Mouse (Mus musculus) neural tube, embryonic 11.5 days (tissue): ENCODE results near the gene Calm4. TPM values are rescaled to one million over a fixed set of nuclear protein-coding genes. Genes with fewer than 3 reads are reported as not detected.
"Not testable (repeated sequence)": the region's sequence is repeated elsewhere in the genome, so short reads cannot be mapped to it uniquely, and the experiment has no call there.

Experiments used
- ATAC-seq: fragments of 200-750 bp; cut with Nextera tagmentation; 2 replicates; pipeline ENCODE4 v1.8.0; 2017; ENCODE audit warnings: moderate number of reproducible peaks, mild to moderate bottlenecking, moderate TSS enrichment, moderate library complexity; ENCODE audit not compliant: insufficient read depth, low FRiP score, low TSS enrichment
- DNase-seq: peaks from one replicate; pipeline ENCODE4 v3.0.0-alpha.2; 2015; ENCODE audit warnings: low spot score
- H3K27ac ChIP-seq: fragments of 300-500 bp; sonication (generic); 2 replicates; pipeline ENCODE4 v1.5.1; 2014; ENCODE audit warnings: low read depth, mild to moderate bottlenecking, low read length
- H3K27me3 ChIP-seq: fragments of 300-500 bp; sonication (generic); 2 replicates; pipeline ENCODE4 v1.6.1; 2014; ENCODE audit warnings: mild to moderate bottlenecking, low read length, mixed read lengths; ENCODE audit not compliant: control insufficient read depth, insufficient read depth
- H3K36me3 ChIP-seq: fragments of 300-500 bp; sonication (generic); 2 replicates; pipeline ENCODE4 v1.6.1; 2014; ENCODE audit warnings: mild to moderate bottlenecking, low read length, moderate library complexity, mixed read lengths; ENCODE audit not compliant: control insufficient read depth, insufficient read depth
- H3K4me1 ChIP-seq: fragments of 300-500 bp; sonication (generic); 2 replicates; pipeline ENCODE4 v1.6.1; 2014; ENCODE audit warnings: low read length, mixed read lengths; ENCODE audit not compliant: control insufficient read depth, insufficient read depth
- H3K4me2 ChIP-seq: fragments of 300-500 bp; sonication (generic); 2 replicates; pipeline ENCODE4 v1.6.1; 2014; ENCODE audit warnings: low read depth, mild to moderate bottlenecking, moderate library complexity
- H3K4me3 ChIP-seq: fragments of 300-500 bp; sonication (generic); 2 replicates; pipeline ENCODE4 v1.5.1; 2014; ENCODE audit warnings: low read depth, low read length
- H3K9ac ChIP-seq: fragments of 300-500 bp; sonication (generic); 2 replicates; pipeline ENCODE4 v1.6.1; 2014; ENCODE audit warnings: mild to moderate bottlenecking, low read length
- H3K9me3 ChIP-seq: fragments of 300-500 bp; sonication (generic); 2 replicates; pipeline ENCODE4 v1.6.1; 2016; ENCODE audit warnings: low read length; ENCODE audit not compliant: control insufficient read depth
- WGBS: fragments of 180-500 bp; shearing (Covaris S2); extraction: QIAGEN DNeasy Blood & Tissue Kit; methylation state at CpG from one replicate; pipeline ENCODE4 v1.1.7; 2014; 5-methylcytosine and 5-hydroxymethylcytosine counted together
- polyA plus RNA-seq: library from polyadenylated mRNA; unstranded; fragments of >200 nt; fragmentation: Nextera tagmentation; extraction: Ambion mirVana; gene quantifications from 2 replicates; pipeline ENCODE4 v1.2.1, GENCODE M21; 2014

Gene Calm4
- polyA plus RNA-seq, 1 experiment from 2014 or later, result not detected

DNA sequence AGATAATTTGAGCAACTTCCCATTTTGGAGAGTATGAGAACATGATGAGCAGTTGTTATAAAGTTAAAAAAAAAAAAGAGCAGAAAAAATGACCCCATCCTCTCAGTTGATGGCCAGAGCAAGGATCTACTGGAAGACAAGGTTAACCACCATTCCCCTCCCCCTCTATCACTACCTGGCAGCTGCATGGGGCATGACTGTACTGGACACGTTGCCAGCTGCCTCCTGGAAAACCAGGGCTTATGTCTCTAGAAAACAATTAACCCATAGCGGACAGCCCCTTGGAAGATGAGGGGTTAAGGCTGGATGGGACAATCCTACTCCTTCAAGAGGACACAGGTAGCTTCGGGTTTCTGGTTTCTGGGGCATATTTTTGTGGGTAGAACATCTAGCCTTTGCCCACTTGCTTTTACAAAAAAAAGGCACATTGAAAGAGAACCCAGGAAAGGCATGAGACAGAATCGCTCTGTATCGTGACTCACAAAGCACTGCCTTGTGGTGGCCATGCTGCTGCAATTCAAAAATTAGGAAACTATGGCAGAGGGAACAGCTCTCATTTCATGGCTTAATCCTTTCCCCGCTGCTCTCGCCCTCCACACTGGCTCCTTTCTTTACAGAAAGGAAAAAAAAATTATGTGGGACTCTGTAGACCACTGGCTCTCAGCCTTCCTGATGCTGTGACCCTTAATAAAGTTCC lies 30.3 kb upstream of the Calm4 start:
- H3K4me1 ChIP-seq, result no peaks in the 10 kb centered on the region
- DNase-seq (no peak), ATAC-seq (no peak)
- no peak overlapping the region for H3K27ac ChIP-seq
- no peaks in the 10 kb centered on the region for H3K27me3 ChIP-seq
- H3K9ac ChIP-seq, result no peak overlapping the region
- WGBS, result 85% methylated on average over 7 of the region's 7 CpGs
- H3K4me3 ChIP-seq, result no peak overlapping the region
- H3K4me2 ChIP-seq, result no peak overlapping the region
- no peaks in the 10 kb centered on the region for H3K36me3 ChIP-seq
- no peaks in the 10 kb centered on the region for H3K9me3 ChIP-seq

DNA sequence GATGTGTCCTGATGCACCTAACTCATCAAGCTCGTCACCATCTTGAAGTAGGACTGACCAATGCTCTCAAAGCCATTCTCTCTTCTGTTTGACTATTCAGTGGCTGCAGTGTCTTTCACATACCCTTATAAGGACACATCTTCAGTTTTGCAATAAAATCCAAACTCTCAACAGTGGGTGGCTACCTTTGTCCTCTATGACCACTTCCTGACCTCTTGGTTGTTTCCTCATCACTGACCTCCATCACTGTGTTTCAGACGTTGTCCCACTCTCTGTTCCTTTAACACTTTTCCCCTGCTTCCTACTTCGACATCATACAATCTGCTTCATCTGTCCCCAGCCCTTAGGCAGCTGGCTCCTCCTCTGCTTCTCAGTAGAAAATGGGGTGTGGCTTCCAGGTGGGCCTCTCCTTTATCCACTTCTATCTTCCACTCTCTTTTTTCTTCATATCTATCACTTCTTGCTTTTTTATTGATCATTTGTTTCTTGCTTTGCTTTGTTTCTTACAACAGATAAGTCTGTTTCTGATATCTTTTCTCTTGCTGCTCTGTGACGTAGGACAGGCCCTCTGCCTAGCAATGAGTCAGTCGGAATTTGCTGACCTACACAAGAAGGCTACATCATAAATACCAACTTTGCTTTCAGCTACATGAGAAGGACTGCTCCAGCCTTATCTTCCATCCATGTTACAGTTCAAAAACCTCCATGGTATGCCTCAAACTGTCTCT lies 19.4 kb upstream of the Calm4 start:
- no peaks in the 10 kb centered on the region for H3K9me3 ChIP-seq
- no peak for ATAC-seq
- 82% methylated on average over 5 of the region's 5 CpGs for WGBS

GRCm38 (mm10) chr13:3818740-3819076 lies 18.8 kb upstream of the Calm4 start:
- 92% methylated on average over 2 of the region's 2 CpGs for WGBS

More for the DNA sequence above, 19.4 kb upstream of the Calm4 start:
- H3K4me3 ChIP-seq, result no peak overlapping the region
- no peak overlapping the region for H3K9ac ChIP-seq
- H3K27me3 ChIP-seq, result no peaks in the 10 kb centered on the region
- H3K4me2 ChIP-seq, result no peak overlapping the region
- H3K4me1 ChIP-seq, result no peaks in the 10 kb centered on the region
- no peak for DNase-seq
- no peak overlapping the region for H3K27ac ChIP-seq
- H3K36me3 ChIP-seq, result no peaks in the 10 kb centered on the region

GRCm38 (mm10) chr13:3822105-3822504 lies 15.5 kb upstream of the Calm4 start:
- ATAC-seq (no peak), DNase-seq (no peak)
- Histone ChIP-seq H3K9ac (no peak overlapping the region), H3K27ac (no peak overlapping the region), H3K4me2 (no peak overlapping the region), H3K4me3 (no peak overlapping the region), H3K9me3 (no peaks in the 10 kb centered on the region), H3K27me3 (no peaks in the 10 kb centered on the region), H3K4me1 (no peaks in the 10 kb centered on the region), H3K36me3 (no peaks in the 10 kb centered on the region)
- WGBS, result 69% methylated on average over 4 of the region's 4 CpGs

More at GRCm38 (mm10) chr13:3818740-3819076, 18.8 kb upstream of the Calm4 start:
- Histone ChIP-seq H3K9ac (no peak overlapping the region), H3K36me3 (no peaks in the 10 kb centered on the region), H3K9me3 (no peaks in the 10 kb centered on the region), H3K27me3 (no peaks in the 10 kb centered on the region), H3K4me3 (no peak overlapping the region), H3K4me1 (no peaks in the 10 kb centered on the region), H3K4me2 (no peak overlapping the region), H3K27ac (no peak overlapping the region)
- ATAC-seq (no peak), DNase-seq (no peak)

DNA sequence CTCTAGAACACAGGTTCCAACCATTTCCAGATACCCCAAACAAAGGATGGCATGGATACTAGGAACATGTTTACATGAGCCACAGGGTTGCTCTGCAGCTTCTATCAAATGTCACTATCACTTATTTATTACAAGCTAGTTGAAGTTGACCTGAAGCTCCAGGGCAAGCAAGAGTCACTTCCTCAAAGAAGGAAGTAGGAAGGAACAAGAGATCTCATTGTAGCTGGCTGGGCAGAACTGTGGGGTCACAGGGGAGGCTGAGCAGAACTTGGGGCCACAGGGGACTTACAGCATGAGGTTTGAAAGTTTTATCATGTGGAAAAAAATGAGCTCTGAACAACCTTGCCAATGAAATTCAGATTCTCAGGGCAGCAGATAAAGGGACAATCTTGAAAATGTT lies 11.8 kb upstream of the Calm4 start:
- ATAC-seq (no peak), DNase-seq (no peak)
- Histone ChIP-seq H3K4me2 (no peak overlapping the region), H3K27me3 (no peaks in the 10 kb centered on the region), H3K36me3 (no peaks in the 10 kb centered on the region), H3K9me3 (no peaks in the 10 kb centered on the region), H3K27ac (no peak overlapping the region), H3K4me3 (no peak overlapping the region), H3K9ac (no peak overlapping the region), H3K4me1 (no peaks in the 10 kb centered on the region)

DNA sequence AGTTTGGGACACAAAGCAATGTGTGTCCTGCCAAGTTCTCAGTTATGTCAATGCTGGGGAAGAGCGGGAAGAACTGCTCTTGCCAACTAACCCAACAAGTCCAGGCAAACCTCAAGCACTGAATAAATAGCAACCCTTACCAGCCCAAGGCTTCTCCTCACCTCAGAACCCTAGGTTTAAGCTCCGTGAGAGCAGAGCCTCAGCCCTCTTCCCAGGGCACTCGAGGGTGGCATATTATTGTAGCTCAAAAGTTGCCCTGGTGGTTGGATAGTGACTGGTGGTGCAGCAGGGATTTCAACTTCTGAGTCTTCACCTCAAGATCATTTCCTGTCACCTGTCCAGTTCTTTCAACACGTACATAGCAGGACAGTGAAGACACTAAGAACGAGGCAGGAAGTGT lies 6.0 kb upstream of the Calm4 start:
- no peak overlapping the region for H3K4me3 ChIP-seq
- no peaks in the 10 kb centered on the region for H3K4me1 ChIP-seq
- H3K36me3 ChIP-seq, result no peaks in the 10 kb centered on the region
- ATAC-seq (no peak), DNase-seq (no peak)
- H3K27me3 ChIP-seq, result no peaks in the 10 kb centered on the region
- no peak overlapping the region for H3K4me2 ChIP-seq
- H3K9me3 ChIP-seq, result no peaks in the 10 kb centered on the region
- H3K9ac ChIP-seq, result no peak overlapping the region
- WGBS, result 78% methylated on average over 5 of the region's 5 CpGs
- H3K27ac ChIP-seq, result no peak overlapping the region

- no peak overlapping the region for H3K9ac ChIP-seq
- ATAC-seq (no peak), DNase-seq (no peak)
- H3K27ac ChIP-seq, result no peak overlapping the region
- H3K9me3 ChIP-seq, result no peaks in the 10 kb centered on the region
- H3K27me3 ChIP-seq, result no peaks in the 10 kb centered on the region
- 56% methylated on average over 1 of the region's 1 CpGs for WGBS
- H3K4me1 ChIP-seq, result no peaks in the 10 kb centered on the region
- H3K4me2 ChIP-seq, result no peak overlapping the region
- H3K36me3 ChIP-seq, result no peaks in the 10 kb centered on the region
- H3K4me3 ChIP-seq, result no peak overlapping the region
Observed at GRCm38 (mm10) chr13:3831994-3832393, 5.6 kb upstream of the Calm4 start.

GRCm38 (mm10) chr13:3832450-3832849 lies 5.1 kb upstream of the Calm4 start:
- DNase-seq (no peak), ATAC-seq (no peak)
- no peaks in the 10 kb centered on the region for H3K4me1 ChIP-seq
- H3K27me3 ChIP-seq, result no peaks in the 10 kb centered on the region
- no peak overlapping the region for H3K9ac ChIP-seq
- H3K4me2 ChIP-seq, result no peak overlapping the region
- no peak overlapping the region for H3K4me3 ChIP-seq
- H3K9me3 ChIP-seq, result no peaks in the 10 kb centered on the region
- WGBS, result 71% methylated on average over 2 of the region's 2 CpGs
- H3K27ac ChIP-seq, result no peak overlapping the region
- H3K36me3 ChIP-seq, result no peaks in the 10 kb centered on the region

GRCm38 (mm10) chr13:3833644-3834043 lies 3.9 kb upstream of the Calm4 start:
- H3K9me3 ChIP-seq, H3K27ac ChIP-seq, H3K4me1 ChIP-seq, DNase-seq, H3K4me3 ChIP-seq, H3K36me3 ChIP-seq, H3K27me3 ChIP-seq, H3K9ac ChIP-seq, H3K4me2 ChIP-seq, ATAC-seq: not testable (repeated sequence)
